Mouse (Mus musculus): ENCODE results near the gene Atp5k. TPM values are rescaled to one million over a fixed set of nuclear protein-coding genes. Genes with fewer than 3 reads are reported as not detected.

Atp5k gene
- polyA plus RNA-seq, 1 experiment from 2014 or later = 430 TPM

GRCm38 (mm10) chr5:108465131-108465891 lies 31.1 kb upstream of the Atp5k start:
- Histone ChIP-seq H3K27ac (ENCODE audit: low read depth) (peak overlapping the region; percentile 59), H3K9me3 (ENCODE audit: low read length) (no peaks in the 10 kb centered on the region), H3K4me1 (ENCODE audit: insufficient read depth) (peaks cover 55% of the 10 kb centered on the region), H3K36me3 (replicated peaks; ENCODE audit: insufficient read depth, low read length) (0 out of 2 replicates have a peak, but pooled peaks cover 2% of the 10 kb centered on the region), H3K4me2 (ENCODE audit: low read depth, low read length) (peak overlapping the region; percentile 78), H3K4me3 (ENCODE audit: low read depth, low read length) (no peak overlapping the region), H3K9ac (replicated peaks) (peak overlapping the region; percentile 6; the same call in 1 of the 2 replicates), H3K27me3 (ENCODE audit: insufficient read depth, low read length) (no peaks in the 10 kb centered on the region)
- 58% methylated on average over 6 of the region's 6 CpGs for WGBS (ENCODE audit: insufficient replicate concordance)
- ATAC-seq = no peak
- no peak for DNase-seq
- TF ChIP-seq EP300 (IDR thresholded peaks at IDR 0.05; ENCODE audit: low read depth) = peak; percentile 53; the same call in 1 of the 2 replicates
- TF ChIP-seq CTCF (IDR thresholded peaks at IDR 0.05; ENCODE audit: low read depth) = no peak

GRCm38 (mm10) chr5:108462446-108462845 lies 28.2 kb upstream of the Atp5k start:
- no peak for ATAC-seq
- TF ChIP-seq CTCF (IDR thresholded peaks at IDR 0.05; ENCODE audit: low read depth) = no peak
- TF ChIP-seq EP300 (IDR thresholded peaks at IDR 0.05; ENCODE audit: low read depth) = no peak
- H3K4me3 ChIP-seq (ENCODE audit: low read depth, low read length) = peak overlapping the region; percentile 98
- peak overlapping the region; percentile 89; the same call in 1 of the 2 replicates for H3K27ac ChIP-seq (ENCODE audit: low read depth)
- no peak for DNase-seq
- peak overlapping the region; percentile 78 for H3K4me2 ChIP-seq (ENCODE audit: low read depth, low read length)
- H3K9ac ChIP-seq (replicated peaks) = peak overlapping the region; percentile 99
- 0 out of 2 replicates have a peak, but pooled peaks cover 2% of the 10 kb centered on the region for H3K36me3 ChIP-seq (replicated peaks; ENCODE audit: insufficient read depth, low read length)
- H3K4me1 ChIP-seq (ENCODE audit: insufficient read depth) = peaks cover 55% of the 10 kb centered on the region
- H3K9me3 ChIP-seq (ENCODE audit: low read length) = no peaks in the 10 kb centered on the region
- H3K27me3 ChIP-seq (ENCODE audit: insufficient read depth, low read length) = no peaks in the 10 kb centered on the region
- 46% methylated on average over 4 of the region's 4 CpGs for WGBS (ENCODE audit: insufficient replicate concordance)

- 0 out of 2 replicates have a peak, but pooled peaks cover under 1% of the 10 kb centered on the region for H3K36me3 ChIP-seq (replicated peaks; ENCODE audit: insufficient read depth, low read length)
- H3K4me2 ChIP-seq (ENCODE audit: low read depth, low read length) = peak within 1 kb of the TSS; percentile 78
- H3K4me1 ChIP-seq (ENCODE audit: insufficient read depth) = peaks cover 47% of the 10 kb centered on the region
- H3K27ac ChIP-seq (ENCODE audit: low read depth) = peak within 1 kb of the TSS; percentile 89
- peak within 1 kb of the TSS; percentile 98 for H3K4me3 ChIP-seq (ENCODE audit: low read depth, low read length)
- under 1% methylated on average over 54 of the region's 62 CpGs for WGBS (ENCODE audit: insufficient replicate concordance)
- peak; percentile 96 for ATAC-seq
- no peaks in the 10 kb centered on the region for H3K27me3 ChIP-seq (ENCODE audit: insufficient read depth, low read length)
- TF ChIP-seq EP300 (IDR thresholded peaks at IDR 0.05; ENCODE audit: low read depth) = no peak
- no peak for TF ChIP-seq CTCF (IDR thresholded peaks at IDR 0.05; ENCODE audit: low read depth)
- H3K9me3 ChIP-seq (ENCODE audit: low read length) = no peaks in the 10 kb centered on the region
- peak within 1 kb of the TSS; percentile 99 for H3K9ac ChIP-seq (replicated peaks)
- DNase-seq = peak; percentile 99
Observed at GRCm38 (mm10) chr5:108461082-108462065, 27.1 kb upstream of the Atp5k start, which contains the start of gene Pcgf3. Gene Pcgf3, plus strand, starts transcription at chr5:108461232.

GRCm38 (mm10) chr5:108460461-108460860 lies 26.2 kb upstream of the Atp5k start:
- Histone ChIP-seq H3K4me3 (ENCODE audit: low read depth, low read length) (peak overlapping the region; percentile 98), H3K4me2 (ENCODE audit: low read depth, low read length) (peak overlapping the region; percentile 78), H3K27ac (ENCODE audit: low read depth) (0 out of 2 replicates have a peak overlapping the region, but pooled peaks have one; percentile 2), H3K9me3 (ENCODE audit: low read length) (no peaks in the 10 kb centered on the region), H3K27me3 (ENCODE audit: insufficient read depth, low read length) (no peaks in the 10 kb centered on the region), H3K9ac (replicated peaks) (peak overlapping the region; percentile 99), H3K4me1 (ENCODE audit: insufficient read depth) (peaks cover 37% of the 10 kb centered on the region), H3K36me3 (replicated peaks; ENCODE audit: insufficient read depth, low read length) (no peaks in the 10 kb centered on the region)
- TF ChIP-seq CTCF (IDR thresholded peaks at IDR 0.05; ENCODE audit: low read depth) (no peak), EP300 (IDR thresholded peaks at IDR 0.05; ENCODE audit: low read depth) (no peak)
- 51% methylated on average over 6 of the region's 6 CpGs for WGBS (ENCODE audit: insufficient replicate concordance)
- no peak for DNase-seq
- no peak for ATAC-seq

- WGBS (ENCODE audit: insufficient replicate concordance) = 69% methylated on average over 2 of the region's 2 CpGs
- H3K27ac ChIP-seq (ENCODE audit: low read depth) = no peak overlapping the region
- no peaks in the 10 kb centered on the region for H3K27me3 ChIP-seq (ENCODE audit: insufficient read depth, low read length)
- no peak for ATAC-seq
- H3K9ac ChIP-seq (replicated peaks) = no peak overlapping the region
- H3K9me3 ChIP-seq (ENCODE audit: low read length) = no peaks in the 10 kb centered on the region
- H3K4me2 ChIP-seq (ENCODE audit: low read depth, low read length) = no peak overlapping the region
- DNase-seq = no peak
- H3K4me1 ChIP-seq (ENCODE audit: insufficient read depth) = peaks cover 25% of the 10 kb centered on the region
- no peak for TF ChIP-seq EP300 (IDR thresholded peaks at IDR 0.05; ENCODE audit: low read depth)
- TF ChIP-seq CTCF (IDR thresholded peaks at IDR 0.05; ENCODE audit: low read depth) = no peak
- no peaks in the 10 kb centered on the region for H3K36me3 ChIP-seq (replicated peaks; ENCODE audit: insufficient read depth, low read length)
- H3K4me3 ChIP-seq (ENCODE audit: low read depth, low read length) = no peak overlapping the region
Observed at GRCm38 (mm10) chr5:108458706-108459105, 24.5 kb upstream of the Atp5k start.
